Mouse (Mus musculus): ENCODE results near the gene Ifi213.

DNA sequence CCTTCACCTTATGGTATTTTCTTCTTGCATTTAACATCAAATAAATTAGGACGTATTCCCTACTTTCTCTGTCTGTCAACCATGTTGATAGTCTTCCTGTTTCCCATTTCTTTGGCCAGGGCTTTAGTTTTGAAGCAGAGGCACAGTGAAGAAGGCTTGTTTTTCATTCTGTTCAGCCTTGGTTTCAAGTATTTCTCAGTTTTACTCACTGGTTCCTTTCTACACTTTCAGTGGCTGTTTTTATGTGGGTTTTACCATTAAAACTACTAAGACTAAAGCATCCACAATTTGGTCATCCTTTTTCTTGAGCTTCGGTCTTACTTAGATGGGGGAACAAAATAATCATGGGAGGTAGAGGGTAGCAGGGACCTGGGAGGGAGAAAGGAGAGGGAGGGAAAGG is 25.0 kb upstream of the Ifi213 start:
- no peak for TF ChIP-seq CTCF (IDR thresholded peaks at IDR 0.05; ENCODE audit: borderline replicate concordance, insufficient read depth, low read length)
- TF ChIP-seq POLR2A (IDR thresholded peaks at IDR 0.05; ENCODE audit: low read depth, low read length): no peak
